Mouse (Mus musculus) G1E (cell line): Measurements from ENCODE around the gene Gigyf1. TPM values are rescaled to one million over a fixed set of nuclear protein-coding genes. Genes with fewer than 3 reads are reported as not detected.

Experiments used
- ATAC-seq: 2 replicates; pipeline ENCODE4 v1.8.0; 2016; ENCODE audit warnings: mild to moderate bottlenecking; ENCODE audit not compliant: insufficient number of reproducible peaks, poor library complexity, low FRiP score, severe bottlenecking; ENCODE audit errors: extremely low read depth
- DNase-seq: peaks from one replicate; pipeline ENCODE4 v3.0.0; 2012; ENCODE audit warnings: low spot score
- H3K27me3 ChIP-seq: 2 replicates; pipeline ENCODE4 v1.6.1; 2012; ENCODE audit warnings: mild to moderate bottlenecking, low read length, inconsistent platforms; ENCODE audit not compliant: insufficient read depth
- H3K36me3 ChIP-seq: replicated peaks from 2 replicates; pipeline ENCODE3; 2012; ENCODE audit warnings: mild to moderate bottlenecking, inconsistent platforms
- H3K4me1 ChIP-seq: 2 replicates; pipeline ENCODE4 v1.6.1; 2012; ENCODE audit warnings: low read depth, low read length, inconsistent platforms, mixed read lengths; ENCODE audit not compliant: insufficient read depth
- H3K4me3 ChIP-seq: 2 replicates; pipeline ENCODE4 v1.5.1; 2012; ENCODE audit warnings: low read depth, mild to moderate bottlenecking, inconsistent platforms, low read length, moderate library complexity, mixed read lengths
- H3K9me3 ChIP-seq: replicated peaks from 2 replicates; pipeline ENCODE4 v1.6.1; 2012; ENCODE audit warnings: inconsistent platforms
- CTCF ChIP-seq: IDR thresholded peaks from 2 replicates; pipeline ENCODE4 v1.5.1; 2012; ENCODE audit warnings: low read depth, low read length, inconsistent platforms, mixed read lengths
- GATA1 ChIP-seq: IDR thresholded peaks from 2 replicates; pipeline ENCODE4 v1.6.1; 2012; ENCODE audit warnings: borderline replicate concordance, low read length, inconsistent platforms, mixed read lengths
- GATA2 ChIP-seq: IDR thresholded peaks from 2 replicates; pipeline ENCODE4 v1.6.1; 2012; ENCODE audit warnings: low read depth, low read length, inconsistent platforms, borderline replicate concordance
- POLR2AphosphoS5 ChIP-seq: IDR thresholded peaks from 2 replicates; pipeline ENCODE4 v1.6.1; 2012; ENCODE audit warnings: low read depth, low read length, inconsistent platforms; ENCODE audit not compliant: insufficient replicate concordance
- TAL1 ChIP-seq: conservative IDR thresholded peaks from 2 replicates; pipeline ENCODE4 v1.6.1; 2012; ENCODE audit warnings: low read depth, low read length, inconsistent platforms, mixed read lengths
- polyA plus RNA-seq: library from polyadenylated mRNA; stranded (reverse); fragments of >175 nt; gene quantifications from 2 replicates; pipeline ENCODE4 v1.2.3, GENCODE M21; 2012
- total RNA-seq, 2 experiments: library from RNA; stranded (forward) in 1 of 2; stranded (reverse) in 1 of 2; fragments of 200-1000 nt in 1 of 2; fragments of >200 nt in 1 of 2; fragmentation: Nextera tagmentation in 1 of 2; gene quantifications; 2 replicates each; pipeline ENCODE4 v1.2.3; 2014 to 2017

The Gigyf1 gene
- total and polyA plus RNA-seq, 3 experiments: 6.8 to 50.4 (median 30.3) TPM

GRCm38 (mm10) chr5:137570691-137571586 lies 52.6 kb downstream of the Gigyf1 start:
- peaks cover 5% of the 10 kb centered on the region for H3K9me3 ChIP-seq
- ATAC-seq: peak; percentile 86
- peak overlapping the region; percentile 82 for H3K4me3 ChIP-seq
- TF ChIP-seq POLR2AphosphoS5 (no peak), TAL1 (peak; percentile 87)
- DNase-seq: peak; percentile 86
- peaks cover 71% of the 10 kb centered on the region for H3K4me1 ChIP-seq
- H3K27me3 ChIP-seq: no peaks in the 10 kb centered on the region
- peaks cover 37% of the 10 kb centered on the region for H3K36me3 ChIP-seq

- Histone ChIP-seq H3K4me3 (peak overlapping the region; percentile 62; the same call in 1 of the 2 replicates), H3K36me3 (peaks cover 69% of the 10 kb centered on the region), H3K27me3 (no peaks in the 10 kb centered on the region), H3K4me1 (peaks cover 80% of the 10 kb centered on the region), H3K9me3 (no peaks in the 10 kb centered on the region)
- ATAC-seq: no peak
- TF ChIP-seq POLR2AphosphoS5: no peak
- TF ChIP-seq CTCF: no peak
- TF ChIP-seq TAL1: no peak
- TF ChIP-seq GATA1: no peak
- TF ChIP-seq GATA2: no peak
- DNase-seq: no peak
Observed at GRCm38 (mm10) chr5:137574470-137574901, 56.1 kb downstream of the Gigyf1 start.

Other genes with a start within 250 kb of the Gigyf1 start
Only the 20 nearest of the 22 such genes appear.
- 17.9 and 24.7 TPM in 2 replicates for gene Ufsp1, start 223.9 kb upstream of the Gigyf1 start, total RNA-seq (2014; fragmentation: Nextera tagmentation)
- 11.7 and 13.8 TPM in 2 replicates for gene Ufsp1, start 223.9 kb upstream of the Gigyf1 start, total RNA-seq (2017)
- 29.7 and 29.9 TPM in 2 replicates for gene Ufsp1, start 223.9 kb upstream of the Gigyf1 start, polyA plus RNA-seq
- 167 and 243 TPM in 2 replicates for gene Srrt, start 210.9 kb upstream of the Gigyf1 start, total RNA-seq (2014; fragmentation: Nextera tagmentation)
- gene Srrt, start 210.9 kb upstream of the Gigyf1 start, total RNA-seq (2017): 185 and 189 TPM in 2 replicates
- gene Srrt, start 210.9 kb upstream of the Gigyf1 start, polyA plus RNA-seq: 329 and 331 TPM in 2 replicates
- 21.7 and 25.5 TPM in 2 replicates for gene Trip6, start 204.1 kb upstream of the Gigyf1 start, total RNA-seq (2014; fragmentation: Nextera tagmentation)
- 4.6 and 8.8 TPM in 2 replicates for gene Trip6, start 204.1 kb upstream of the Gigyf1 start, total RNA-seq (2017)
- gene Trip6, start 204.1 kb upstream of the Gigyf1 start, polyA plus RNA-seq: 57.8 and 77.7 TPM in 2 replicates
- 5.9 and 8.1 TPM in 2 replicates for gene Slc12a9, start 185.0 kb upstream of the Gigyf1 start, total RNA-seq (2014; fragmentation: Nextera tagmentation)
- 2.3 and 3.1 TPM in 2 replicates for gene Slc12a9, start 185.0 kb upstream of the Gigyf1 start, total RNA-seq (2017)
- 4.1 and 5.3 TPM in 2 replicates for gene Slc12a9, start 185.0 kb upstream of the Gigyf1 start, polyA plus RNA-seq
- not detected in 2 replicates for gene Ephb4, start 168.4 kb upstream of the Gigyf1 start, total RNA-seq (2014; fragmentation: Nextera tagmentation)
- gene Ephb4, start 168.4 kb upstream of the Gigyf1 start, total RNA-seq (2017): under 0.01 and 0.05 TPM in 2 replicates
- gene Ephb4, start 168.4 kb upstream of the Gigyf1 start, polyA plus RNA-seq: 0.07 TPM in 2 replicates
- gene Zan, start 41.5 kb upstream of the Gigyf1 start, total RNA-seq (2014; fragmentation: Nextera tagmentation): not detected in 2 replicates
- gene Zan, start 41.5 kb upstream of the Gigyf1 start, total RNA-seq (2017): 0.12 and 0.22 TPM in 2 replicates
- gene Zan, start 41.5 kb upstream of the Gigyf1 start, polyA plus RNA-seq: 0.02 TPM in 1 of 2 replicates, not detected in the other
- gene Pop7, start 16.0 kb upstream of the Gigyf1 start, total RNA-seq (2014; fragmentation: Nextera tagmentation): 9.0 and 14.1 TPM in 2 replicates
- gene Pop7, start 16.0 kb upstream of the Gigyf1 start, total RNA-seq (2017): 29.3 and 33.2 TPM in 2 replicates
- gene Pop7, start 16.0 kb upstream of the Gigyf1 start, polyA plus RNA-seq: 39.8 and 55.7 TPM in 2 replicates
- gene Epo, start 14.7 kb downstream of the Gigyf1 start, total RNA-seq (2014; fragmentation: Nextera tagmentation): not detected in 2 replicates
- not detected in 2 replicates for gene Epo, start 14.7 kb downstream of the Gigyf1 start, total RNA-seq (2017)
- not detected in 2 replicates for gene Epo, start 14.7 kb downstream of the Gigyf1 start, polyA plus RNA-seq
- gene Gnb2, start 15.0 kb downstream of the Gigyf1 start, total RNA-seq (2014; fragmentation: Nextera tagmentation): 229 and 302 TPM in 2 replicates
- 255 and 347 TPM in 2 replicates for gene Gnb2, start 15.0 kb downstream of the Gigyf1 start, total RNA-seq (2017)
- gene Gnb2, start 15.0 kb downstream of the Gigyf1 start, polyA plus RNA-seq: 501 and 571 TPM in 2 replicates
- not detected in 2 replicates for gene Actl6b, start 35.0 kb downstream of the Gigyf1 start, total RNA-seq (2014; fragmentation: Nextera tagmentation)
- gene Actl6b, start 35.0 kb downstream of the Gigyf1 start, total RNA-seq (2017): 0.11 TPM in 1 of 2 replicates, not detected in the other
- not detected in 2 replicates for gene Actl6b, start 35.0 kb downstream of the Gigyf1 start, polyA plus RNA-seq
- 193 and 194 TPM in 2 replicates for gene Tfr2, start 51.3 kb downstream of the Gigyf1 start, total RNA-seq (2014; fragmentation: Nextera tagmentation)
- gene Tfr2, start 51.3 kb downstream of the Gigyf1 start, total RNA-seq (2017): 52.6 and 67.3 TPM in 2 replicates
- 87.3 and 117 TPM in 2 replicates for gene Tfr2, start 51.3 kb downstream of the Gigyf1 start, polyA plus RNA-seq
- 58.9 and 61.2 TPM in 2 replicates for gene Mospd3, start 82.5 kb downstream of the Gigyf1 start, total RNA-seq (2014; fragmentation: Nextera tagmentation)
- gene Mospd3, start 82.5 kb downstream of the Gigyf1 start, total RNA-seq (2017): 3.8 and 5.4 TPM in 2 replicates
- 316 and 504 TPM in 2 replicates for gene Mospd3, start 82.5 kb downstream of the Gigyf1 start, polyA plus RNA-seq
- gene Pcolce, start 95.2 kb downstream of the Gigyf1 start, total RNA-seq (2014; fragmentation: Nextera tagmentation): not detected in 2 replicates
- gene Pcolce, start 95.2 kb downstream of the Gigyf1 start, total RNA-seq (2017): 0.16 and 0.23 TPM in 2 replicates
- 0.08 and 0.17 TPM in 2 replicates for gene Pcolce, start 95.2 kb downstream of the Gigyf1 start, polyA plus RNA-seq
- gene Fbxo24, start 110.5 kb downstream of the Gigyf1 start, total RNA-seq (2014; fragmentation: Nextera tagmentation): not detected in 2 replicates
- gene Fbxo24, start 110.5 kb downstream of the Gigyf1 start, total RNA-seq (2017): 0.06 and 0.11 TPM in 2 replicates
- 0.05 and 0.06 TPM in 2 replicates for gene Fbxo24, start 110.5 kb downstream of the Gigyf1 start, polyA plus RNA-seq
- gene Lrch4, start 110.6 kb downstream of the Gigyf1 start, total RNA-seq (2014; fragmentation: Nextera tagmentation): 92.8 and 98.9 TPM in 2 replicates
- 20.6 and 23.3 TPM in 2 replicates for gene Lrch4, start 110.6 kb downstream of the Gigyf1 start, total RNA-seq (2017)
- 192 and 269 TPM in 2 replicates for gene Lrch4, start 110.6 kb downstream of the Gigyf1 start, polyA plus RNA-seq
- gene Gm20605, start 110.6 kb downstream of the Gigyf1 start, total RNA-seq (2014; fragmentation: Nextera tagmentation): 27.2 and 44.5 TPM in 2 replicates
- 9.5 and 11.4 TPM in 2 replicates for gene Gm20605, start 110.6 kb downstream of the Gigyf1 start, total RNA-seq (2017)
- gene Gm20605, start 110.6 kb downstream of the Gigyf1 start, polyA plus RNA-seq: 11.0 and 14.5 TPM in 2 replicates
- 39.2 and 56.5 TPM in 2 replicates for gene Sap25, start 122.8 kb downstream of the Gigyf1 start, total RNA-seq (2014; fragmentation: Nextera tagmentation)
- 7.9 and 10.5 TPM in 2 replicates for gene Sap25, start 122.8 kb downstream of the Gigyf1 start, total RNA-seq (2017)
- 41.8 and 58.3 TPM in 2 replicates for gene Sap25, start 122.8 kb downstream of the Gigyf1 start, polyA plus RNA-seq
- not detected in 2 replicates for gene Irs3, start 127.2 kb downstream of the Gigyf1 start, total RNA-seq (2014; fragmentation: Nextera tagmentation)
- gene Irs3, start 127.2 kb downstream of the Gigyf1 start, total RNA-seq (2017): 0.11 and 0.12 TPM in 2 replicates
- not detected in 2 replicates for gene Irs3, start 127.2 kb downstream of the Gigyf1 start, polyA plus RNA-seq
- gene Agfg2, start 166.2 kb downstream of the Gigyf1 start, total RNA-seq (2014; fragmentation: Nextera tagmentation): 20.2 and 47.1 TPM in 2 replicates
- gene Agfg2, start 166.2 kb downstream of the Gigyf1 start, total RNA-seq (2017): 25.0 and 26.1 TPM in 2 replicates
- gene Agfg2, start 166.2 kb downstream of the Gigyf1 start, polyA plus RNA-seq: 102 and 115 TPM in 2 replicates
- 0.90 and 1.0 TPM in 2 replicates for gene Nyap1, start 223.1 kb downstream of the Gigyf1 start, total RNA-seq (2014; fragmentation: Nextera tagmentation)
- gene Nyap1, start 223.1 kb downstream of the Gigyf1 start, total RNA-seq (2017): 0.38 and 0.70 TPM in 2 replicates
- 2.8 and 3.0 TPM in 2 replicates for gene Nyap1, start 223.1 kb downstream of the Gigyf1 start, polyA plus RNA-seq